Mouse (Mus musculus): ENCODE data around the gene Pagr1b. TPM values are rescaled to one million over a fixed set of nuclear protein-coding genes. Genes with fewer than 3 reads are reported as not detected.

Gene Pagr1b
- polyA plus RNA-seq, 1 experiment from 2014 or later: 0.32 TPM

GRCm38 (mm10) chr7:127026616-127026983 is 10.3 kb upstream of the Pagr1b start:
- H3K4me1 ChIP-seq (ENCODE audit: control insufficient read depth, insufficient read depth, low read length): peaks cover 16% of the 10 kb centered on the region
- H3K9ac ChIP-seq (replicated peaks; ENCODE audit: low read length): peak overlapping the region; percentile 100
- peak overlapping the region; percentile 97; the same call in 1 of the 2 replicates for H3K4me2 ChIP-seq (ENCODE audit: low read depth, low read length)
- no peaks in the 10 kb centered on the region for H3K9me3 ChIP-seq (replicated peaks; ENCODE audit: control insufficient read depth, low read length)
- ATAC-seq (replicated peaks; ENCODE audit: insufficient number of reproducible peaks, low FRiP score, low TSS enrichment, low read depth) (no peak), DNase-seq (ENCODE audit: low spot score) (no peak)
- no CpG with 5 or more reads among the region's 48 CpGs for WGBS
- H3K27ac ChIP-seq (replicated peaks; ENCODE audit: low read depth, low read length): peak overlapping the region; percentile 98
- peak overlapping the region; percentile 99 for H3K4me3 ChIP-seq (ENCODE audit: low read depth, low read length)
- no peaks in the 10 kb centered on the region for H3K27me3 ChIP-seq (ENCODE audit: control insufficient read depth, insufficient read depth, low read length)
- peaks cover 6% of the 10 kb centered on the region for H3K36me3 ChIP-seq (replicated peaks; ENCODE audit: control insufficient read depth, insufficient read depth, low read depth, low read length)

- Histone ChIP-seq H3K9me3 (replicated peaks; ENCODE audit: control insufficient read depth, low read length) (no peaks in the 10 kb centered on the region), H3K36me3 (replicated peaks; ENCODE audit: control insufficient read depth, insufficient read depth, low read depth, low read length) (peaks cover 6% of the 10 kb centered on the region), H3K27ac (replicated peaks; ENCODE audit: low read depth, low read length) (peak overlapping the region; percentile 98), H3K4me1 (ENCODE audit: control insufficient read depth, insufficient read depth, low read length) (peaks cover 16% of the 10 kb centered on the region), H3K27me3 (ENCODE audit: control insufficient read depth, insufficient read depth, low read length) (no peaks in the 10 kb centered on the region), H3K9ac (replicated peaks; ENCODE audit: low read length) (peak overlapping the region; percentile 100), H3K4me3 (ENCODE audit: low read depth, low read length) (peak overlapping the region; percentile 99), H3K4me2 (ENCODE audit: low read depth, low read length) (peak overlapping the region; percentile 97)
- 0% methylated on average over 18 of the region's 48 CpGs for WGBS
- ATAC-seq (replicated peaks; ENCODE audit: insufficient number of reproducible peaks, low FRiP score, low TSS enrichment, low read depth) (peak; percentile 30), DNase-seq (ENCODE audit: low spot score) (peak; percentile 78)
Observed at GRCm38 (mm10) chr7:127026161-127026600, 9.9 kb upstream of the Pagr1b start.

- DNase-seq (ENCODE audit: low spot score) (peak; percentile 34), ATAC-seq (replicated peaks; ENCODE audit: insufficient number of reproducible peaks, low FRiP score, low TSS enrichment, low read depth) (no peak)
- Histone ChIP-seq H3K9ac (replicated peaks; ENCODE audit: low read length) (peak overlapping the region; percentile 100), H3K4me2 (ENCODE audit: low read depth, low read length) (peak overlapping the region; percentile 97), H3K27me3 (ENCODE audit: control insufficient read depth, insufficient read depth, low read length) (no peaks in the 10 kb centered on the region), H3K4me1 (ENCODE audit: control insufficient read depth, insufficient read depth, low read length) (peaks cover 17% of the 10 kb centered on the region), H3K9me3 (replicated peaks; ENCODE audit: control insufficient read depth, low read length) (no peaks in the 10 kb centered on the region), H3K4me3 (ENCODE audit: low read depth, low read length) (peak overlapping the region; percentile 99), H3K27ac (replicated peaks; ENCODE audit: low read depth, low read length) (peak overlapping the region; percentile 98), H3K36me3 (replicated peaks; ENCODE audit: control insufficient read depth, insufficient read depth, low read depth, low read length) (peaks cover 6% of the 10 kb centered on the region)
- under 1% methylated on average over 53 of the region's 65 CpGs for WGBS
Observed at GRCm38 (mm10) chr7:127025556-127026160, 9.4 kb upstream of the Pagr1b start.

DNA sequence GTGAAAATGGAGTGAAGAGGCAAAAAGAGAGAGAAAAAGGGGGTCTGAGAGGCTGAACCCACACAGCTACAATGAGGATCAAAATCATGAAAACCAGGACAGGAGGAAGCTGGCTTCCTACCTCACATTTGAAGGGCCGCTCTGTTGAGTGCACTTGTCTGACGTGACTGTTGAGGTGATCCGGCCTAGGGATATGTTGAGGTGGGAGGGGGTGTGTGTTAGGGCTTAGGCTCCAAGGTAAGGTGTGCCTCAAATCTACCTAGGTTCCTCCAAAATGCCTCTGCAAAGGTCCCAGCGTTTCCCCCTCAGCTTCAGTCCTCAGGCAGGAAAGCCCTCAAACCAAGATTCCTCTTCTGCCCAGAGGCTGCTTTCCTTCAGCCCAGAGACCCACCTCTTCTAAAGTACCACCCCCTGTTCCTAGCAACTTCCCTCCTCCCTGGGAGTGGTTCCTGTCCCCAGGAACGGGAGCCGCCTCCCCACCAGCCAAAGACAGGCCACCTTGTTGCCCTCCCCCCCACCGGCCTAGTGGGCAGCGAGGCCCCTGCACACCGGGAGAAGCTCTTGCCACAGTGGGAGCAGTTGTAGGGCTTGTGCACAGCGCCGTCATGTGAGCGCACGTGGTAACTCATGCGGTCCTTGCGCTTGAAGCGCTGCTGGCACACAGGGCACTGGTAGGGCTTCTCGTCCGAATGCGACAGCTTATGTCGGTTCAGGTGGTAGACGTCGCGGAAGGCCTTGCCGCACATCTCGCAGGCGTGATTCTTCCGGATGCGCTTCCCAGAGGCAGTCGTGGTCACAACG is 8.7 kb upstream of the Pagr1b start:
- Histone ChIP-seq H3K27me3 (ENCODE audit: control insufficient read depth, insufficient read depth, low read length) (no peaks in the 10 kb centered on the region), H3K4me3 (ENCODE audit: low read depth, low read length) (peak overlapping the region; percentile 99), H3K27ac (replicated peaks; ENCODE audit: low read depth, low read length) (peak overlapping the region; percentile 98), H3K4me1 (ENCODE audit: control insufficient read depth, insufficient read depth, low read length) (peaks cover 18% of the 10 kb centered on the region), H3K9ac (replicated peaks; ENCODE audit: low read length) (peak overlapping the region; percentile 100), H3K4me2 (ENCODE audit: low read depth, low read length) (peak overlapping the region; percentile 97), H3K36me3 (replicated peaks; ENCODE audit: control insufficient read depth, insufficient read depth, low read depth, low read length) (peaks cover 6% of the 10 kb centered on the region), H3K9me3 (replicated peaks; ENCODE audit: control insufficient read depth, low read length) (no peaks in the 10 kb centered on the region)
- DNase-seq (ENCODE audit: low spot score) (peak; percentile 83), ATAC-seq (replicated peaks; ENCODE audit: insufficient number of reproducible peaks, low FRiP score, low TSS enrichment, low read depth) (no peak)
- WGBS: 2% methylated on average over 30 of the region's 30 CpGs

DNA sequence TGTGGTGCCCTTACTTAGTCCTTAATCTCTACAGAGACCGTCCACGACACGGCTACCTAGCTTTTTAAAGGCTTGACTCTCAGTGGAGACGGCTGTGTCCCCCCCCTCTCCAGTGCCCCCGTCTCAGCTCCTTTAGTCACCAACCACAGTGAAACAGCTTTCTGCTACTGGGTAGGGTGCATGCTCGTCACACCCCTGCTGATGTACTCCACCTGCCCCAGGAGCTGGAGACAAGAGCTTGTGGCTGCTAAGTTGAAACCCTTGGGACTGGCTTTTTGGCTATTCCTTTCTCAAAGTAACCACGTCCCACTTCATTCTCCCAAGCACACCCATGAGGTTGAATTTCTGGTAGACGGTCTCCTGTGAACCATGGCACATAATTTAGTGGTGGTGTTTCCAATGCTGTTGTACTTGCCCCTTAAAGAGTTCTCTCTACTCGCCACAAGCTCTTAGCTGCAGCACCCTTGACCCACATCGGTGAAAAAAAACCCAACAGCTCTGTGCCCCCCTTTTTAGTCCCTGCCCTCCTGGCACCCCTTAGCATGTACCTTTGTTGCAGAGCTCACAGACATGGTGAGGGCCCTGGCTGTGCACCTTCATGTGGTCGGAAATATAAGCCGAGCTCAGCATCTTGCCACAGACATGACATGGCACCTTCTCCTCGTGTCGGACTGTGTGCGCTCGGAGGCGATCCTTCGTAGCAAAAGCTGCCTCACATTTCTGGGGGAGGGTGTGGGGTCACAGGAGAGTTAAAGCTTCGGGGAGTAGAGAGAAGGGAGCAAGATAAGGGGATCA is 7.8 kb upstream of the Pagr1b start:
- no peaks in the 10 kb centered on the region for H3K9me3 ChIP-seq (replicated peaks; ENCODE audit: control insufficient read depth, low read length)
- peaks cover 6% of the 10 kb centered on the region for H3K36me3 ChIP-seq (replicated peaks; ENCODE audit: control insufficient read depth, insufficient read depth, low read depth, low read length)
- peak overlapping the region; percentile 99 for H3K4me3 ChIP-seq (ENCODE audit: low read depth, low read length)
- no peaks in the 10 kb centered on the region for H3K27me3 ChIP-seq (ENCODE audit: control insufficient read depth, insufficient read depth, low read length)
- H3K9ac ChIP-seq (replicated peaks; ENCODE audit: low read length): peak overlapping the region; percentile 100
- no peak overlapping the region for H3K27ac ChIP-seq (replicated peaks; ENCODE audit: low read depth, low read length)
- peaks cover 18% of the 10 kb centered on the region for H3K4me1 ChIP-seq (ENCODE audit: control insufficient read depth, insufficient read depth, low read length)
- no peak for ATAC-seq (replicated peaks; ENCODE audit: insufficient number of reproducible peaks, low FRiP score, low TSS enrichment, low read depth)
- H3K4me2 ChIP-seq (ENCODE audit: low read depth, low read length): peak overlapping the region; percentile 97
- 34% methylated on average over 19 of the region's 19 CpGs for WGBS
- DNase-seq (ENCODE audit: low spot score): no peak

- H3K4me3 ChIP-seq (ENCODE audit: low read depth, low read length): peak overlapping the region; percentile 99
- DNase-seq (ENCODE audit: low spot score) (no peak), ATAC-seq (replicated peaks; ENCODE audit: insufficient number of reproducible peaks, low FRiP score, low TSS enrichment, low read depth) (no peak)
- peak overlapping the region; percentile 100 for H3K9ac ChIP-seq (replicated peaks; ENCODE audit: low read length)
- H3K4me1 ChIP-seq (ENCODE audit: control insufficient read depth, insufficient read depth, low read length): peaks cover 18% of the 10 kb centered on the region
- no peaks in the 10 kb centered on the region for H3K27me3 ChIP-seq (ENCODE audit: control insufficient read depth, insufficient read depth, low read length)
- H3K27ac ChIP-seq (replicated peaks; ENCODE audit: low read depth, low read length): peak overlapping the region; percentile 20; the same call in 1 of the 2 replicates
- 82% methylated on average over 13 of the region's 13 CpGs for WGBS
- peaks cover 4% of the 10 kb centered on the region for H3K36me3 ChIP-seq (replicated peaks; ENCODE audit: control insufficient read depth, insufficient read depth, low read depth, low read length)
- H3K4me2 ChIP-seq (ENCODE audit: low read depth, low read length): peak overlapping the region; percentile 97
- H3K9me3 ChIP-seq (replicated peaks; ENCODE audit: control insufficient read depth, low read length): no peaks in the 10 kb centered on the region
Observed at GRCm38 (mm10) chr7:127023272-127023691, 7.0 kb upstream of the Pagr1b start.

GRCm38 (mm10) chr7:127022528-127023271 is 6.4 kb upstream of the Pagr1b start:
- Histone ChIP-seq H3K36me3 (replicated peaks; ENCODE audit: control insufficient read depth, insufficient read depth, low read depth, low read length) (peaks cover 4% of the 10 kb centered on the region), H3K27ac (replicated peaks; ENCODE audit: low read depth, low read length) (no peak overlapping the region; the same call in 1 of the 2 replicates), H3K27me3 (ENCODE audit: control insufficient read depth, insufficient read depth, low read length) (no peaks in the 10 kb centered on the region), H3K4me1 (ENCODE audit: control insufficient read depth, insufficient read depth, low read length) (peaks cover 15% of the 10 kb centered on the region), H3K4me3 (ENCODE audit: low read depth, low read length) (no peak overlapping the region; the same call in 1 of the 2 replicates), H3K9me3 (replicated peaks; ENCODE audit: control insufficient read depth, low read length) (no peaks in the 10 kb centered on the region), H3K4me2 (ENCODE audit: low read depth, low read length) (no peak overlapping the region; the same call in 1 of the 2 replicates), H3K9ac (replicated peaks; ENCODE audit: low read length) (peak overlapping the region; percentile 18)
- 84% methylated on average over 7 of the region's 7 CpGs for WGBS
- no peak for DNase-seq (ENCODE audit: low spot score)
- ATAC-seq (replicated peaks; ENCODE audit: insufficient number of reproducible peaks, low FRiP score, low TSS enrichment, low read depth): no peak
